Mouse (Mus musculus): ENCODE results near the gene Sfxn5. TPM values are rescaled to one million over a fixed set of nuclear protein-coding genes. Genes with fewer than 3 reads are reported as not detected.

The Sfxn5 gene
- total and polyA plus RNA-seq, 2 experiments from 2014 or later = 2.7 to 4.8 TPM

- 51% methylated on average over 9 of the region's 9 CpGs for WGBS
- DNase-seq (ENCODE audit: low spot score) = no peak
- no peak for ATAC-seq (ENCODE audit: insufficient read depth, low read depth)
- Histone ChIP-seq H3K4me2 (ENCODE audit: low read depth, low read length) (no peak overlapping the region), H3K36me3 (replicated peaks; ENCODE audit: control insufficient read depth, insufficient read depth, low read length) (0 out of 2 replicates have a peak, but pooled peaks cover under 1% of the 10 kb centered on the region), H3K4me3 (ENCODE audit: low read depth, low read length) (no peak overlapping the region), H3K9me3 (replicated peaks; ENCODE audit: control insufficient read depth, low read length) (no peaks in the 10 kb centered on the region), H3K9ac (replicated peaks; ENCODE audit: low read depth, low read length) (no peak overlapping the region), H3K27ac (ENCODE audit: low read depth) (no peak overlapping the region), H3K27me3 (ENCODE audit: control insufficient read depth, insufficient read depth, low read length) (no peaks in the 10 kb centered on the region), H3K4me1 (ENCODE audit: control insufficient read depth, insufficient read depth) (no peaks in the 10 kb centered on the region)
- no peak for TF ChIP-seq EP300 (IDR thresholded peaks at IDR 0.05; ENCODE audit: low read depth)
- TF ChIP-seq CTCF (IDR thresholded peaks at IDR 0.05; ENCODE audit: low read depth) = no peak
Observed at GRCm38 (mm10) chr6:85314064-85314798, 19.0 kb downstream of the Sfxn5 start.

- DNase-seq (ENCODE audit: low spot score) = no peak
- Histone ChIP-seq H3K4me2 (ENCODE audit: low read depth, low read length) (no peak overlapping the region), H3K27me3 (ENCODE audit: control insufficient read depth, insufficient read depth, low read length) (no peaks in the 10 kb centered on the region), H3K27ac (ENCODE audit: low read depth) (no peak overlapping the region), H3K36me3 (replicated peaks; ENCODE audit: control insufficient read depth, insufficient read depth, low read length) (no peaks in the 10 kb centered on the region), H3K9ac (replicated peaks; ENCODE audit: low read depth, low read length) (no peak overlapping the region), H3K9me3 (replicated peaks; ENCODE audit: control insufficient read depth, low read length) (no peaks in the 10 kb centered on the region), H3K4me1 (ENCODE audit: control insufficient read depth, insufficient read depth) (peaks cover 2% of the 10 kb centered on the region; the same call in 1 of the 2 replicates), H3K4me3 (ENCODE audit: low read depth, low read length) (no peak overlapping the region)
- no peak for TF ChIP-seq CTCF (IDR thresholded peaks at IDR 0.05; ENCODE audit: low read depth)
- TF ChIP-seq EP300 (IDR thresholded peaks at IDR 0.05; ENCODE audit: low read depth) = no peak
- ATAC-seq (ENCODE audit: insufficient read depth, low read depth) = no peak
- WGBS = 70% methylated on average over 4 of the region's 4 CpGs
Observed at GRCm38 (mm10) chr6:85307894-85308293, 25.3 kb downstream of the Sfxn5 start.

- no peak overlapping the region for H3K9ac ChIP-seq (replicated peaks; ENCODE audit: low read depth, low read length)
- H3K27me3 ChIP-seq (ENCODE audit: control insufficient read depth, insufficient read depth, low read length) = no peaks in the 10 kb centered on the region
- no peaks in the 10 kb centered on the region for H3K36me3 ChIP-seq (replicated peaks; ENCODE audit: control insufficient read depth, insufficient read depth, low read length)
- H3K4me2 ChIP-seq (ENCODE audit: low read depth, low read length) = no peak overlapping the region
- no peaks in the 10 kb centered on the region for H3K9me3 ChIP-seq (replicated peaks; ENCODE audit: control insufficient read depth, low read length)
- ATAC-seq (ENCODE audit: insufficient read depth, low read depth) (no peak), DNase-seq (ENCODE audit: low spot score) (no peak)
- TF ChIP-seq CTCF (IDR thresholded peaks at IDR 0.05; ENCODE audit: low read depth) = no peak
- no peak for TF ChIP-seq EP300 (IDR thresholded peaks at IDR 0.05; ENCODE audit: low read depth)
- WGBS = 76% methylated on average over 3 of the region's 3 CpGs
- H3K27ac ChIP-seq (ENCODE audit: low read depth) = no peak overlapping the region
- H3K4me1 ChIP-seq (ENCODE audit: control insufficient read depth, insufficient read depth) = peaks cover 8% of the 10 kb centered on the region; the same call in 1 of the 2 replicates
- H3K4me3 ChIP-seq (ENCODE audit: low read depth, low read length) = no peak overlapping the region
Observed at GRCm38 (mm10) chr6:85306375-85306774, 26.8 kb downstream of the Sfxn5 start.

GRCm38 (mm10) chr6:85305826-85306225 is 27.4 kb downstream of the Sfxn5 start:
- TF ChIP-seq CTCF (IDR thresholded peaks at IDR 0.05; ENCODE audit: low read depth) (no peak), EP300 (IDR thresholded peaks at IDR 0.05; ENCODE audit: low read depth) (no peak)
- DNase-seq (ENCODE audit: low spot score) (no peak), ATAC-seq (ENCODE audit: insufficient read depth, low read depth) (no peak)

GRCm38 (mm10) chr6:85304966-85305365 is 28.3 kb downstream of the Sfxn5 start:
- Histone ChIP-seq H3K27ac (ENCODE audit: low read depth) (no peak overlapping the region), H3K36me3 (replicated peaks; ENCODE audit: control insufficient read depth, insufficient read depth, low read length) (no peaks in the 10 kb centered on the region), H3K9me3 (replicated peaks; ENCODE audit: control insufficient read depth, low read length) (no peaks in the 10 kb centered on the region), H3K4me3 (ENCODE audit: low read depth, low read length) (no peak overlapping the region), H3K9ac (replicated peaks; ENCODE audit: low read depth, low read length) (no peak overlapping the region), H3K27me3 (ENCODE audit: control insufficient read depth, insufficient read depth, low read length) (no peaks in the 10 kb centered on the region), H3K4me1 (ENCODE audit: control insufficient read depth, insufficient read depth) (peaks cover 8% of the 10 kb centered on the region; the same call in 1 of the 2 replicates), H3K4me2 (ENCODE audit: low read depth, low read length) (no peak overlapping the region)
- ATAC-seq (ENCODE audit: insufficient read depth, low read depth) (no peak), DNase-seq (ENCODE audit: low spot score) (no peak)
- no peak for TF ChIP-seq CTCF (IDR thresholded peaks at IDR 0.05; ENCODE audit: low read depth)
- 73% methylated on average over 5 of the region's 5 CpGs for WGBS

More at GRCm38 (mm10) chr6:85305826-85306225, 27.4 kb downstream of the Sfxn5 start:
- H3K9me3 ChIP-seq (replicated peaks; ENCODE audit: control insufficient read depth, low read length) = no peaks in the 10 kb centered on the region
- H3K27me3 ChIP-seq (ENCODE audit: control insufficient read depth, insufficient read depth, low read length) = no peaks in the 10 kb centered on the region
- H3K4me2 ChIP-seq (ENCODE audit: low read depth, low read length) = no peak overlapping the region
- no peak overlapping the region for H3K9ac ChIP-seq (replicated peaks; ENCODE audit: low read depth, low read length)
- peaks cover 8% of the 10 kb centered on the region; the same call in 1 of the 2 replicates for H3K4me1 ChIP-seq (ENCODE audit: control insufficient read depth, insufficient read depth)
- H3K36me3 ChIP-seq (replicated peaks; ENCODE audit: control insufficient read depth, insufficient read depth, low read length) = no peaks in the 10 kb centered on the region
- no peak overlapping the region for H3K27ac ChIP-seq (ENCODE audit: low read depth)
- H3K4me3 ChIP-seq (ENCODE audit: low read depth, low read length) = no peak overlapping the region

Data from heart, postnatal 0 days (tissue).